Mouse (Mus musculus) A20 (cell line): ENCODE results near the gene Fam171a2.

ENCODE experiments used
- DNase-seq: peaks from one replicate; pipeline ENCODE4 v3.0.0-alpha.2; 2011; ENCODE audit warnings: low read depth, low spot score

Gene Fam171a2

DNA sequence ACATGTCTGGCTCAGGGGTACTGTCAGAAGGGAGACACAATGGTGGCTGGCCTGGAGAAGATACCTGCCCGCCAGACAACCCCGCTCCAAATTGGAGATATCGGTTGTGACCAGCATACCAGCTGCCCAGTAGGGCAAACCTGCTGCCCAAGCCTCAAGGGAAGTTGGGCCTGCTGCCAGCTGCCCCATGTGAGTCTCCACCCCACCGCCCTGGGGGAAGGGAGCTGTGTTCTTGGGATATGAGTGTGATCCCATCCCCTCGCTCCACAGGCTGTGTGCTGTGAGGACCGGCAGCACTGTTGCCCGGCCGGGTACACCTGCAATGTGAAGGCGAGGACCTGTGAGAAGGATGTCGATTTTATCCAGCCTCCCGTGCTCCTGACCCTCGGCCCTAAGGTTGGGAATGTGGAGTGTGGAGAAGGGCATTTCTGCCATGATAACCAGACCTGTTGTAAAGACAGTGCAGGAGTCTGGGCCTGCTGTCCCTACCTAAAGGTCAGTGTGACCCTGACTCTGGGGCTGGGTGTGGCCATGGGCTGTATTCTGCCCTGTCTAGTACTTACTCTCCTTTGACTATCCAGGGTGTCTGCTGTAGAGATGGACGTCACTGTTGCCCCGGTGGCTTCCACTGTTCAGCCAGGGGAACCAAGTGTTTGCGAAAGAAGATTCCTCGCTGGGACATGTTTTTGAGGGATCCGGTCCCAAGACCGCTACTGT lies 11.6 kb downstream of the Fam171a2 start:
- no peak for DNase-seq

DNA sequence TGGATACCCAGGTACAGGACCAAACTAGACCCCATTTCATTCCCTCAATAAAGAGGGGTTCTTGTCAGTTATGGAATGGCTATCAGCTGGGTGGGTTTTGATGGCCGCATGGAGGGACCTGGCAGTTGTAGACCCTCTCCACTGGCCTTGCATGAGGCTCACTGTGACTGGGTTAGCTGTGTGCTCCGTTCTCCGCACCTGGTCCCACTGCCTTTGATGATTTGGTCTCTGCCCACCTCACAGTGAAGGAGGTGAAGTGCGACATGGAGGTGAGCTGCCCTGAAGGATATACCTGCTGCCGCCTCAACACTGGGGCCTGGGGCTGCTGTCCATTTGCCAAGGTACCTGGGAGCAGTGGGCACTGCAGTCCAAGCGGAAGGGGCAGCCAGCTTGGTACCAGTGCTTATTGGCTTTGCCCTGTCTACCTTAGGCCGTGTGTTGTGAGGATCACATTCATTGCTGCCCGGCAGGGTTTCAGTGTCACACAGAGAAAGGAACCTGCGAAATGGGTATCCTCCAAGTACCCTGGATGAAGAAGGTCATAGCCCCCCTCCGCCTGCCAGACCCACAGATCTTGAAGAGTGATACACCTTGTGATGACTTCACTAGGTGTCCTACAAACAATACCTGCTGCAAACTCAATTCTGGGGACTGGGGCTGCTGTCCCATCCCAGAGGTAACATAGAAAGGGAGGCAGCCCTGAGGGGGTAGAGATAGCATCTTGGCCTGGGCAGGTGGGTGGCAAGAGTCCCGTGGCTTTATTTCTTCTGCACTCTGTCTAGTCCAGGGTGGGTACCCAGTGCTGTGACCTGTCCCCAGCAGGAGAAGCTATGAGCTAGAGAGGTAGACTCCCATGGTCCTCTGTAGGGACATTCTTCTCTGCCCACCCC lies 12.4 kb downstream of the Fam171a2 start:
- no peak for DNase-seq

DNA sequence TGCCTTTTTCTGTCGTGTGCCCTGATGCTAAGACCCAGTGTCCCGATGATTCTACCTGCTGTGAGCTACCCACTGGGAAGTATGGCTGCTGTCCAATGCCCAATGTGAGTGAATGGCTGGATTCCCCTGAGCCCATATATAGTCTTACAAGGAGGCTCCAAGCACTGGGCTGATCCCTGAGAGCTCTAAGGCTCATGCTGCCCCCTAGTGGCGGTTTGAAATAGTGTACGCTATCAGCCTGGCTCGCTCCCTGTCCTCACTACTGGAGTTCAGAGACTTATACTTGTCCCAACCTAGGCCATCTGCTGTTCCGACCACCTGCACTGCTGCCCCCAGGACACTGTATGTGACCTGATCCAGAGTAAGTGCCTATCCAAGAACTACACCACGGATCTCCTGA lies 13.1 kb downstream of the Fam171a2 start:
- peak; percentile 82 for DNase-seq

DNA sequence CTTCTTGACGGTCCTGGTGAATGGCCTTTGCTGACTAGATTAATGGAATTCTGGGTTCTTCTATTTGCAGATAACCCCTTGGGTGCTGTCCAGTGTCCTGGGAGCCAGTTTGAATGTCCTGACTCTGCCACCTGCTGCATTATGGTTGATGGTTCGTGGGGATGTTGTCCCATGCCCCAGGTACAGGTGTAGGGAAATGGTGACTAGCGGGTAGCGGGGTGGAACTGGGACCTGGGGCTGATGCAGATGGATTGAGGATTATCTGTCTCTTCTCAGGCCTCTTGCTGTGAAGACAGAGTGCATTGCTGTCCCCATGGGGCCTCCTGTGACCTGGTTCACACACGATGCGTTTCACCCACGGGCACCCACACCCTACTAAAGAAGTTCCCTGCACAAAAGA lies 13.6 kb downstream of the Fam171a2 start:
- DNase-seq, result no peak

DNA sequence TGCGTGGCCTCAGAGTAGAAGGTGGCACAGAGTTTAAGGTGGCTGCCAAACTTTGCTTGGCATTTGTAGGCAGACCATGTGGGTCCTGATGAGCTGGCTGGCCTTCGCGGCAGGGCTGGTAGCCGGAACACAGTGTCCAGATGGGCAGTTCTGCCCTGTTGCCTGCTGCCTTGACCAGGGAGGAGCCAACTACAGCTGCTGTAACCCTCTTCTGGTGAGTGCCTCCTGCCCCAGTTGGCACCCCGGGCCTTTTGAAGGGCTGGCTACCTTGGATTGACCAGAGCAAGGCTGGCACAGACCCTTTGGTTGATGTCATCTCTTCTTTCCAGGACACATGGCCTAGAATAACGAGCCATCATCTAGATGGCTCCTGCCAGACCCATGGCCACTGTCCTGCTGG lies 14.6 kb downstream of the Fam171a2 start:
- DNase-seq, result no peak

DNA sequence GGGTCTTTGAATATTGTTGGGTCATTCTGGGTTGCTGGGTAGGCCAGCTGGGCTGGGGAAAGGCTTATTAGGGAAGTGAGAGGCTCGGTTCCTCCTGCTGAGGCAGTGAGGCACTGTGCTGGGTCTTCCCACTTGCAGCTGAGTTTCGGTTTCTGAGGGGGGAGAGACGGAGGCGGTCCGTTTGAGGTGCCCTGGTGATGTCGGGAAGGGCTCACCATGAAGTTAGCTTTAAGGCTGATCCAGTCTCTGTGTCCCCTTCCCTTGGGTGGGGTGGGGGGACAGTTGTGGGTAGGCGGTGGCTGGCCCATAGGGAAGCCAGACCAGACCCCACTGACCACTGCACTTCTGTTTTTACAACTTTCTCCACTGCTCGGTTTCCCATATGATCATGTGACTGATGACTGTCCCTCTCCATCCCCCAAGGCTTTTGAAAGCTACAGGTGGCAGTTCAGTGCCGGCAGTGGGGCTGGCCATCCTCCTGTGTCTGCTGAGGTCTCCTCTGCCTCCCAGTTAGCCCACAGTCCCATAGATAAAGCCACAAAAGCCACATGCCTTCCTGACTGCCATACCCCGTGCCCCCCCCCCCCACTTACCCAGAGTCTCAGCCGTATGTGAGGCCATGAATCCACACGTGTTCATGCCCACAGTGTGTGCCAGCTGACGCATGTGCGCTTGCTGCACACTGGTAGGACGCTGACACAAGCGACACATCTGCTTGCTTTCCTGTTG lies 15.2 kb downstream of the Fam171a2 start:
- peak; percentile 97 for DNase-seq

DNA sequence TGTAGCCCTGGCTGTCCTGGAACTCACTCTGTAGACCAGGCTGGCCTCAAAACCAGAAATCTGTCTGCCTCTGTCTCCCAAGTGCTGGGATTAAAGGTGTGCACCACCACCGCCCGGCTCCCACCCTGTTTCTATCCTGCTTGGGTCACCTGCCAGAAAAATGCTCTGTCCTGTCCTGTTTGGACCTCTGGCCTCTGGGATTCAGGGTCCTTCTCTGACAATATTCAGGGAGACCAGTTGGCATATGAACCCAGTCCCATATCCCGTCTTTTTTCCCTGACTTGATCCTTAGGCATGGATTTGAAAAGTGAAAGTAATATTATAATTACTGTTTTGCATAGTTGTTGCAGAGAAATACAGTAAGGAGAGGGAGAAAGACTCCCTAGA lies 15.8 kb downstream of the Fam171a2 start:
- DNase-seq, result no peak

DNA sequence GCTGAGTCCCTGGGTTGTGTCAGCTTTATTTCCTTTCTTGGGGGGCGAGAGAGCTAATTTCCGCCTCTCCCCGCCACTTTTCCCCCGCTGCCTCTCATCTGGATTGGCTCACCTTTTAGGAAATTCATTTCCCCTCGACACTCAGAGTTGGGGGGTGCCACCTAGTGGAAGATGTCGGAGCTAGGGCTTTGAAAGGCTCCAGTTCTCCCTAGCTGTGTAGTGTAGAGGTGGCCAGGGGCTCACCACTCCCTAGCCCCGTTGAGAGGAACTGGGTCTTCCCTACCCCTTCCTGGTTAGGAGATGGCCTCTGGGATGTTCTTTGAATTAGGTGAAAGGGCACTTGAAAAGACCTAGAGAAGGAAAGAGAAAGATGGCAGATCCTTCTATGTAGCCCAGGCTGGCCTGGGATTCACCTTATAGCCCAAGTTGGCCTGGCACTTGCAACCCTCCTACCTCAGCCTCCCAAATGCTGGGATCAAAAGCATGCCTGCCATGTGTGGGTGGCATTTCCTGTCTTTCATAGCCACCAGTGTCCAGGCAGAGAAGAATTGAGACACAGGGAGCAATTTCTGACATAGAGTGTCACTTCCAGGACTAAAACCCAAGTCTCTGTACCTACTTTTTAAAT lies 16.4 kb downstream of the Fam171a2 start:
- peak; percentile 89 for DNase-seq

DNA sequence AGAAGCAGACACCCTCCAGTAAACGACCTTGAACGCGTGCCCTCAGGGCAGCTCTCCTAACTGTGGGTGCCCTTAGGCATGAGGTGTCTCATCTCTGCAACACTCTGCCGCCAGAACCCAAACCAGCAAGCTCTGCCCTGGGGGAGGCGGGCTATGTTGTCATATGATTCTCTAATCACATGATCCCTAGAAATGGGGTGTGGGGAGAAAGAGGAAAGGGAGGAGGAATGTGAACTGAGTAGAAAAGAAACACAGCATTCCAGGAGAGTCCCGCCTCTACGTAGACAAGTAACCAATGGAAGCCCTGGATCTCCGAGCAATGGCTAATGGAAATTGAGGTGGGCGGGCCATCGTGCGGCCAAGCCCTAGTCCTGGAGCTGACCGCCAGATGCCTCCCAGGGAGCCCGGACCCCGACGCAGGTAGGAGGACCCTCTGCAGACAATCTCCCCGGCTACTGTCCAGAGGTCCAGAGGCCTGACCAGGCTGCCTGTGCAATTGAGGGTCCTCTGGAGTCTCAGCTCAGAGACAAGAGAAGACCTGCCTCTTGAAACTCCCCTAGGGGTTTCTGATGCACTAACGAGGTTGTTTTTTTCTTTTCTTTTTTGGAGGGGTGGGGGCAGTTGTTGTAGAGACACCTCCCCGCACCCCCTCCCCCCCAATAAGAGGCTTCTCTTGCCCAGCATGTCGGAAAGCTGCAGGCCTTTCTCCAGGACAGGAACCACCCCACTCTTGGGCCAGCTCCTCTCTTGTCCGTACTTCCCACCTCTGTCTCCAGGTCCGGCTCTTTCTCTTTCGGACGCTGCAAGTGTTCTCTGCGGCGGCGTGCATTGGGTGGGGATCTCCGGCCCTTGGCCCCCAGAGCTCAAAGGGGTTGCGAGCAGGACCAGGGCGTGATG lies 17.1 kb downstream of the Fam171a2 start, which contains the start of gene Grn:
TSS of gene Grn (plus strand) at position 195 of the 897 bp plus-strand sequence.
- DNase-seq, result peak; percentile 86

DNA sequence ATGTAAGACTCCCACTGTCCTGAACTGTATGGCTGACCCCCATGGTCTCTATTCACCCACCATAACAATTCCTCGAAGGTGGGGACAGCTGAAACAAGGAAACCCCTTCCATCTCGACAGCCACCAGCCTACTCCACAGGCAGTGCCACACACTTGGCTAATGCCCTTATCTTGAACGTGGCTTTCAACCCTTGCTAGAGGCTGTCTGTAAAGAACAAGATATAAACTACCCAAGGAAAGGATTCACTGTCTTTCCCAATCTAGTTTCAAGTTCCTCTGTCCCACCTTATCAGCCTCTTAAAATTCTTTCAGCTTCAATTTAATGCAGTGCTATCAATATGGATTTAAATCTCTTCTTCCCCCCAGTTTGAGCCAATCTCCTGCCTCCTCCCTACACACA lies 17.9 kb downstream of the Fam171a2 start:
- no peak for DNase-seq

DNA sequence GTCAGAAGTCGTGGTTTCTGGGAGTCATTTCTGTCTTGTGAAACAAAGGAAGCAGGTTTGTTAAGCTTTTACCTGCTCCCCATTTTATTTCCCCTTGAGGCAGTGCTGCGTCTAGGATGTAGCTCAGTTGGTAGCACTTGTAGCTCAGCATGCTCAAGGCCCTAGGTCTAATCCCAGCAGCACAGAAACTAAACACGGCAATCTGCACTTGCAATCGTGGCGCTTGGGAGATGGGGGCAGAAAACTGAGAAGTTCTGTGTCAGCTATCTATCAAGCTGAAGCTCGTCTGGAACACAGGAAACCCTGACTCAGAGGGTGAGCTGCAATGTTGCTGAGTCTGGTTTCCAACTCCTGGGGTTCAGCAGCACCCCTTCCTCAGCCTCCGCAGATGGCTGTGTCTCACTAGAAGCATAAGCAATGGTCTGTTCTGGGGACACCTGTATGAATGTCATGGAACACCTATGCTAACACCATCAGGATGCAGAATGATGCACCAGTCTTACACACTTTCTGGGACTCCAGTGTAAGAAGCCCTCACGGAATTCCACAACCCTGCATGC lies 18.4 kb downstream of the Fam171a2 start:
- no peak for DNase-seq

DNA sequence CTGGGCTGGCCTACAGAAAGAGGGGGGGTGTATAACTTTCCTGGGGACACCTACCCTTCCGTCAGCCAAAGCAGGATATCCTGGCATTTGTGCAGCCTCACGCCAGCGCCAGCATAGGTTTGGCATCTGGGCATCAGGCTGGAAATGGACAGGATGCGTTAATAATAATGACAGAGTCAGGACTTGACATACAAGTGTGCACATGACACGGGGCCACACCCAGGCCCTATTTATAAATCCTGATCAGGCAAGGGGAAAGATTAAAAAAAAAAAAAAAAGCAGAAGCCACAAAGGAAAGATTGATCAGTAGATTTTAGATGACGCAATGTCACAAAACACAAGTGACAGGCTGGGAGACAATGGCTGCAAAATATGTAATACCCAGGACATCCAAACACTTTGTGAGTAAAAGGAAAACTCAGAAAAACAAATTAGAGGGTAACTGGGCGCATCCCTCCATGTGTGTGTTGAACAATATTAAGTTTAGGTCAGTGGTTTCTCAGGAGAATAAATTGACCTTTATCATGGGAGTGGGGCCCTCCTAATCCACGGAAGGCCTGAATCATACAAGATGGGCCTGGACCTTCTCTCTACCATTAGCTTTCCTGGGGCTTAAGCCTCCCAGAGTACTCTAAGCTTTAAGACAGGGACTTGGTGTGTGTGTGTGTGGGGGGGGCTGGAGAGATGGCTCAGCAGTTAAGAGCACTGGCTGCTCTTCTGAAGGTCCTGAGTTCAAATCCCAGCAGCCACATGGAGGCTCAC lies 21.7 kb downstream of the Fam171a2 start:
- no peak for DNase-seq

DNA sequence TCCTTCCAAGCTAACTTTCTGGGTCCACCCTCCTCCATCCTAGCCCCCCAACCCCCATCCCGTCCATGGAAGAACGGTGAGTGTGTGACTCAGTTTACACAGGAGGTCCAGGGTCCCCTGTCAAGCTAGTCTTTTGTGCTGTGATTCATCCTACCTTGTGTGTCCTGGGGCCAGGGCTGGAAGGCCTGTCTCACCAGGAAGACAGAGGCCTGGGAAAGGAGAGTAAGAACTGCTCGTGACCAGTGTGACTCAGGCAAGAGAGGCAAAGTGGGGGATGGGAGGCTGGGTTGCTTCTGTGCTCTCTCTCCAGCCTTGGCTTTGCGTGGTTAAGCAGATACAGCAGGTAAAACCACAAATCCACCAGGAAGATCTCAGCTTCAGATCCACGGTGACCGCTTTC lies 22.8 kb downstream of the Fam171a2 start:
- DNase-seq, result no peak

DNA sequence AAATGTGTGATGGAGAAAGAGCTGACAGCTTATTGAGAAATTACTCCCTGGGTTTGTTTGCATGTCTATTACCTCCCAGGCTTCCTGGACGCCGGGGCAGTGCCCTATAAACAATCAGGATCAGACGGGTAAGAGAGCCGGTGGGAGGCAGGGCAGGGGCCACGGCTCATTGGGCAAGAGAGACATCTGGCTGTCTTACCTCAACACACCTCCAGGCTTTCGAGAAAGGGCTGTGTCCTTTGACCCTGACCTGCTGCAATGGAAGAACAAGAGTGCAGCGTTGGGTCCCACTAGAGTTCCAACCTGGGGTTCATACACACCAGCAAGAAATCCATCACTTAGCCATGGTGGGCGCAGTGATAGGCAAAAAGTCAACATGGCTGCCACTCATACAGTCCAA lies 25.9 kb downstream of the Fam171a2 start:
- no peak for DNase-seq

DNA sequence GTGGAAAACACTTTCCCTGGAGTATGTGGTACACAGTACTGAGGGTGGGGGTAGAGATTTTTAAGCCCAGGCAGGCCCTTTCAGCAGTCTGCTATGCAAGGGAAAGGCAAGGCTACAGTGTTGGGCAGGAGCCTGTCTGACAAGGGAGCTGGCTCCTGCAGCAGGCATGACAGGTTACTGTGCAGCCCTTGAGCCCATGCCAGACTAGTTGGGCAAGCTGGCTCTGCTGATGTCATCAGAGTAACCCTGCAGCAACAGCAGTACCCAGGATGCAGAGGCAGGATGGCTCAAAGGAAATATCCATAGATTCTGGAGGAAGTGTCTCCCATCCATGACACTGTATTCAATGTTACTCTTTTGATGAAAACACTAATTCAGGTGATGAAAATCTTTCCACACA lies 28.6 kb downstream of the Fam171a2 start:
- DNase-seq, result no peak

DNA sequence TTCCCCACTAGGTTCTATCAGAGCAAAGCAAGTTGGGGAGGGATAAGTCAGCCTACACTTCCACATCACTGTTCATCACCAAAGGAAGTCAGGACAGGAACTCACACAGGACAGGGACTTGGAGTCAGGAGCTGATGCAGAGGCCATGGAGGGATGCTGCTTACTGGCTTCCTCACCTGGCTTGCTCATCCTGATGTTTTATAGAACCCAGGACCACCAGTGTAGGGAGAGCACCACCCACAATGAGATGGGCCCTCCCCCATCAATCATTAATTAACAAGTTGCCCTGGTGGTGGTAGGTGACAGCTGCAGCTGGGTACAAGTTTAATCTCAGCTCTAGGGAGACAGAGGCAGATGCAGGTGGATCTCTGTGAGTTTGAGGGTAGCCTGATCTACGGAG lies 30.3 kb downstream of the Fam171a2 start:
- no peak for DNase-seq

DNA sequence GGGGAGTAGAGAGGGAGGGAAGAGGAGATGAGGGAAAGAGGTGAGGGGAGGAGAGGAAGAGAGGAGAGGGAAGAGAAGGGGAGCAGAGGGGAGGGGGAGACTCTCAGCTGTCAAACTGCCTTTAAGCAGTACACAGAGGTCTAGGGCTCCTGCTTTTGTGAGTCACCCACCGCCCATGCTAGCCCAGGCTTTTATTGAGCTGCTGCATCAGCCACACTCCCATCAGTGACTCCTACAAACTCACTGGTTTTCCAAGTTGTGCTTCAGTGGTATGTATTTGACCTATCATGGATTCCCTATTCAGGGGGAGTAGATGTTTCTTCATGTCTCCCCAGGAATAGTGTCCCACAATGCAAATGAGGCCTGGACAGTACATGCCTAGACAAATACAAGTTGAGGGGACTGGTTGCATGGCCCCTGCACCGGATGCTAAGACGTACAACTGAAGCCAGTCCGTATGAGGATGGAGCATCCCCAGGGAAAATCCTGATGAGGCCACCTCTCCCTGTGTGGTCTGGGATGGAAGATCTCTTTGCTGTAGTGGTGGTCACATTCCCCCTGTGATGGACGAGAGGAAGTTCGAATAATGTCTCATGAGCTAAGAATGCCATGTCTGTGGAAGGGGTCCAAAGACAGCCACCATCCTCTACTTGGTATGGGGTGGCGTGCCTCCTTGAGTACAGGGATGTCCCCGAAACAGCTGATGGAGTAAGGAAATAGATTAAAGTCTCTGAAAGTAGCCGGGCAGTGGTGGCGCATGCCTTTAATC lies 32.3 kb downstream of the Fam171a2 start:
- DNase-seq, result no peak

DNA sequence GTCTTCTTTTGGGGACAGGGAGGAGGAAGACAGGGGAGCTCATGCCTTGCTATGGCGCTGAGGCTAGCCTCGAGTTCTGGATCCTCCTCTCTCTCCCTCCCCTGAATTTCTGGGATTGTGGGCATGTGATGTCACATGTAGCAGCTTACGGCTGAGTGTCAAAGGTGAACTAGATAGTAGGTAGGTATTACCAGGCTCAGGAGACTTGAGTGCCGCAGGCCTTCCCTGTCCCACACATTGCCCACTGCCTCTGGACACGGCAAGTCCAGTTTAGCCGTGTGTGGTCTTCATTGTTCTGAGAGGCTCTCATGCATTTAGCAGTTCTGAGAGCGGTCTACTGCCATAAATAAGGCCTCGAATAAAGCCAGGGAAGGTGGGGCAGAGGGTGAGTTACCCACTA lies 34.4 kb downstream of the Fam171a2 start:
- DNase-seq, result no peak

DNA sequence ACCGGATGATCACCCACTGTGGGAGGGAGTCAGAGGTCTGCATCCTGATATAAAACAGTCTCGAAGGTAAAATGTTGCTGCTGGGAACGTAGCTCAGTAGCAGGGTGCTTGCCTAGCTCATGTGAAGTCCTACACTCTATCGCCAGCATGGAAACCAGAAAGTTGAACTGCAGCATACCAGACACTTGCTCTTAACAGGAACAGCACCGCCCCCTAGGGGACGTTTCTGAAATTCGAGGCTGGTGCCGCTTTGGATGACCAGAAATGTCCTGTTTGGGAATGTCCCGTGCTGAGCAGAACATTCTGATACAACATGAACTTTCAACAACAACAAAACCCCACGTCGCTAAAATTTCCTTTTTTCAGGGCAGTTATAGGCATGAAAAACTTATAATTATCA lies 35.8 kb downstream of the Fam171a2 start:
- peak; percentile 83 for DNase-seq
